Mouse (Mus musculus): ENCODE measurements around the gene Ttc33. TPM values are rescaled to one million over a fixed set of nuclear protein-coding genes. Genes with fewer than 3 reads are reported as not detected.
A peak's percentile ranks its signal among the peaks of the same experiment; 100 is the strongest.

Gene Ttc33
- polyA plus RNA-seq, 1 experiment from 2014 or later = 26.7 TPM

GRCm38 (mm10) chr15:5158827-5159226, 26.5 kb upstream of the Ttc33 start:
- Histone ChIP-seq H3K27ac (replicated peaks) (no peak overlapping the region), H3K4me1 (replicated peaks; ENCODE audit: control insufficient read depth, insufficient read depth) (0 out of 2 replicates have a peak, but pooled peaks cover 2% of the 10 kb centered on the region), H3K4me2 (replicated peaks; ENCODE audit: low read depth) (no peak overlapping the region), H3K9ac (ENCODE audit: low read length) (no peak overlapping the region), H3K4me3 (ENCODE audit: low read depth, low read length) (no peak overlapping the region), H3K27me3 (ENCODE audit: control insufficient read depth, insufficient read depth, low read length) (no peaks in the 10 kb centered on the region), H3K36me3 (ENCODE audit: control insufficient read depth, insufficient read depth, low read length) (no peaks in the 10 kb centered on the region; the same call in none of the 2 replicates), H3K9me3 (ENCODE audit: control insufficient read depth, low read length) (no peaks in the 10 kb centered on the region)
- peak; percentile 60; the same call in 1 of the 2 replicates for ATAC-seq (ENCODE audit: low FRiP score, low TSS enrichment)
- TF ChIP-seq CTCF (IDR thresholded peaks at IDR 0.05; ENCODE audit: low read depth) (no peak), EP300 (optimal IDR thresholded peaks at IDR 0.05) (no peak)
- WGBS = 51% methylated on average over 6 of the region's 6 CpGs
- DNase-seq (ENCODE audit: low spot score) = peak; percentile 45

- no peak overlapping the region for H3K27ac ChIP-seq (replicated peaks)
- no peaks in the 10 kb centered on the region for H3K4me1 ChIP-seq (replicated peaks; ENCODE audit: control insufficient read depth, insufficient read depth)
- no peak overlapping the region for H3K4me2 ChIP-seq (replicated peaks; ENCODE audit: low read depth)
- H3K9ac ChIP-seq (ENCODE audit: low read length) = no peak overlapping the region
- DNase-seq (ENCODE audit: low spot score) = no peak
- H3K27me3 ChIP-seq (ENCODE audit: control insufficient read depth, insufficient read depth, low read length) = no peaks in the 10 kb centered on the region
- TF ChIP-seq EP300 (optimal IDR thresholded peaks at IDR 0.05) (no peak), CTCF (IDR thresholded peaks at IDR 0.05; ENCODE audit: low read depth) (no peak)
- no peak overlapping the region for H3K4me3 ChIP-seq (ENCODE audit: low read depth, low read length)
- WGBS = 85% methylated on average over 12 of the region's 12 CpGs
- ATAC-seq (ENCODE audit: low FRiP score, low TSS enrichment) = no peak
- H3K9me3 ChIP-seq (ENCODE audit: control insufficient read depth, low read length) = no peaks in the 10 kb centered on the region
- H3K36me3 ChIP-seq (ENCODE audit: control insufficient read depth, insufficient read depth, low read length) = peaks cover 3% of the 10 kb centered on the region
These were observed 20.1 kb upstream of the Ttc33 start for GRCm38 (mm10) chr15:5165121-5165773.

DNA sequence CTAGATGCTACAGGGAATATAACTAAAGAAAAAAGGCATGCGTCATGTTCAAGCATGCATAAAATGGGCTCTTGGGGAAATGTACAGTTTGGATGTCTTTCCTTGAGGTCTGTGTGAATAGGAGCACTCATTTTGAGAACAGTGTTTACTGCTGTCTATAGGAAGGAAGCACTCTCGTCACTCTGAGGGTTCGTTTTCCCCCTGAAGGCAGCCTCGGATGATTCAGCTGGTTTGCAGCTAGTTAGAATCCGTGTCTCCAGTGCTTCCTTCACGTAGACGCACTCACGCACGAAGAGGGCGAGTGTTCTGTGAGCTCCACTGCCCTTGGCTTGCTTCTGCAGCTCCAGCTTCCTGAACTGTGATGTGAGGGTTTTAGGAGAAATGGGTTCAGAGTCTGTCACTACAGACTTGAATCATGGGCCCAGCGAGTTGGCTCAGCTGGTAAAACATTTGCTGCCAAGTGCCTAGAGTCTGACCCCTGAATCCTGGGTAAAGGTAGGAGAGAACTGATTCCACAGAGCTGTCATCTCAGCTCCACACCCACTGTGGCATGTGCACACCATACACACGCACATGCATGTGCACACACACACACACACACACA, 12.0 kb upstream of the Ttc33 start:
- WGBS = 88% methylated on average over 12 of the region's 12 CpGs
- H3K36me3 ChIP-seq (ENCODE audit: control insufficient read depth, insufficient read depth, low read length) = peaks cover 9% of the 10 kb centered on the region; the same call in 1 of the 2 replicates
- no peak overlapping the region for H3K27ac ChIP-seq (replicated peaks)
- no peak for ATAC-seq (ENCODE audit: low FRiP score, low TSS enrichment)
- no peaks in the 10 kb centered on the region for H3K4me1 ChIP-seq (replicated peaks; ENCODE audit: control insufficient read depth, insufficient read depth)
- H3K27me3 ChIP-seq (ENCODE audit: control insufficient read depth, insufficient read depth, low read length) = no peaks in the 10 kb centered on the region
- no peak overlapping the region for H3K4me2 ChIP-seq (replicated peaks; ENCODE audit: low read depth)
- no peak for DNase-seq (ENCODE audit: low spot score)
- no peak overlapping the region for H3K9ac ChIP-seq (ENCODE audit: low read length)
- H3K9me3 ChIP-seq (ENCODE audit: control insufficient read depth, low read length) = no peaks in the 10 kb centered on the region
- no peak overlapping the region for H3K4me3 ChIP-seq (ENCODE audit: low read depth, low read length)
- TF ChIP-seq CTCF (IDR thresholded peaks at IDR 0.05; ENCODE audit: low read depth) = no peak
- no peak for TF ChIP-seq EP300 (optimal IDR thresholded peaks at IDR 0.05)

GRCm38 (mm10) chr15:5184668-5185330, 526 bp upstream of the Ttc33 start:
- TF ChIP-seq CTCF (IDR thresholded peaks at IDR 0.05; ENCODE audit: low read depth) (no peak), EP300 (optimal IDR thresholded peaks at IDR 0.05) (no peak)
- DNase-seq (ENCODE audit: low spot score) = no peak

GRCm38 (mm10) chr15:5186293-5186675, 959 bp downstream of the Ttc33 start:
- H3K27ac ChIP-seq (replicated peaks) = peak overlapping the region; percentile 93
- no peaks in the 10 kb centered on the region for H3K4me1 ChIP-seq (replicated peaks; ENCODE audit: control insufficient read depth, insufficient read depth)
- H3K4me3 ChIP-seq (ENCODE audit: low read depth, low read length) = peak overlapping the region; percentile 89
- DNase-seq (ENCODE audit: low spot score) (no peak), ATAC-seq (ENCODE audit: low FRiP score, low TSS enrichment) (no peak)
- TF ChIP-seq CTCF (IDR thresholded peaks at IDR 0.05; ENCODE audit: low read depth) = no peak
- TF ChIP-seq EP300 (optimal IDR thresholded peaks at IDR 0.05) = no peak
- no peaks in the 10 kb centered on the region for H3K36me3 ChIP-seq (ENCODE audit: control insufficient read depth, insufficient read depth, low read length)
- no peaks in the 10 kb centered on the region for H3K27me3 ChIP-seq (ENCODE audit: control insufficient read depth, insufficient read depth, low read length)
- peak overlapping the region; percentile 91 for H3K9ac ChIP-seq (ENCODE audit: low read length)
- peak overlapping the region; percentile 70 for H3K4me2 ChIP-seq (replicated peaks; ENCODE audit: low read depth)
- no peaks in the 10 kb centered on the region for H3K9me3 ChIP-seq (ENCODE audit: control insufficient read depth, low read length)
- 23% methylated on average over 10 of the region's 10 CpGs for WGBS

More at GRCm38 (mm10) chr15:5184668-5185330, 526 bp upstream of the Ttc33 start:
- H3K36me3 ChIP-seq (ENCODE audit: control insufficient read depth, insufficient read depth, low read length) = peaks cover 2% of the 10 kb centered on the region; the same call in 1 of the 2 replicates
- H3K4me3 ChIP-seq (ENCODE audit: low read depth, low read length) = peak overlapping the region; percentile 89
- no peaks in the 10 kb centered on the region for H3K4me1 ChIP-seq (replicated peaks; ENCODE audit: control insufficient read depth, insufficient read depth)
- peak overlapping the region; percentile 93 for H3K27ac ChIP-seq (replicated peaks)
- peak overlapping the region; percentile 91 for H3K9ac ChIP-seq (ENCODE audit: low read length)
- 27% methylated on average over 10 of the region's 11 CpGs for WGBS
- ATAC-seq (ENCODE audit: low FRiP score, low TSS enrichment) = peak; percentile 52
- H3K4me2 ChIP-seq (replicated peaks; ENCODE audit: low read depth) = peak overlapping the region; percentile 70
- no peaks in the 10 kb centered on the region for H3K9me3 ChIP-seq (ENCODE audit: control insufficient read depth, low read length)
- no peaks in the 10 kb centered on the region for H3K27me3 ChIP-seq (ENCODE audit: control insufficient read depth, insufficient read depth, low read length)
